Mouse (Mus musculus) liver (tissue): ENCODE results near the gene Slc12a4.

Experiments used
- DNase-seq: peaks from one replicate; pipeline ENCODE4 v3.0.0-alpha.2; 2020; ENCODE audit warnings: mixed read lengths

Slc12a4 gene

DNA sequence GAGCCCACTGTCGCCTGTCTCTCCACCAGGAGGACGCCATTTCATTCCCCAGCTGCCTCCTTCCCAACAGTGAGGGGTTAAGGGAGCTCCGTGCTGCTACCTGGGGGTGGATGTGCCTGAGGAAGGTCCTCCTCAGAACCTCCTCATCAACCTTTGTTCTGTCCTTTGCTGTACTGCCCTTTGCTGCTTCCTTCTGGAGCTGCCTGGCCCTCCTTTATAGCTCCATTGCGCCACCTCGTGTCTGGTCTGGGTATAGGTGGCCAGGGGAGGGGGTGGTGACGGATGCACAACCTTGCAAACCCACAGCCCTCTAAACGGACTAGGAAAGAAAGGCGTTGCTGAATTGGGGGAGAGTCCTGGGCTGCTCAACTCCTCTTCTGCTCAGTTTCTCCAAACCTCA is 35.3 kb downstream of the Slc12a4 start:
- DNase-seq, result peak; percentile 85

DNA sequence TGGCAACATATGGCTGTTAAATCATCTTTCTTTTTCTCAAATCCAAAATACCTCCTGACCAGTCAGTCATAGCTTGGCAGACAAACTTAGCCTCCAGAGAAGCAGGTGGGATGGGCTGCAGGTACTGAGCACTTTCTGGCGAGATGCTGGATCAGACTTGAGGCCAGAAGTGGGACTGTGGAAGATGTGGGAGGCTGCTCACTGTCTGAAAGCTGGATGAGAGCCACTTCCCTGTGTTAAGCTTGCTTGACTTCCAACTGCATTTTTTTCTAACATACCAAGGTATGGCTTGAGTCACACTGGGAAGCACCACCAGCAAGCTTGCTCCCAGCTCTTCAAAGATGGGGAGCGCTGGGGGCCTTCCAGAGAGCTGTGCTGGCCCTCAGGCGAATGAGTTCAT is 40.8 kb downstream of the Slc12a4 start:
- no peak for DNase-seq

DNA sequence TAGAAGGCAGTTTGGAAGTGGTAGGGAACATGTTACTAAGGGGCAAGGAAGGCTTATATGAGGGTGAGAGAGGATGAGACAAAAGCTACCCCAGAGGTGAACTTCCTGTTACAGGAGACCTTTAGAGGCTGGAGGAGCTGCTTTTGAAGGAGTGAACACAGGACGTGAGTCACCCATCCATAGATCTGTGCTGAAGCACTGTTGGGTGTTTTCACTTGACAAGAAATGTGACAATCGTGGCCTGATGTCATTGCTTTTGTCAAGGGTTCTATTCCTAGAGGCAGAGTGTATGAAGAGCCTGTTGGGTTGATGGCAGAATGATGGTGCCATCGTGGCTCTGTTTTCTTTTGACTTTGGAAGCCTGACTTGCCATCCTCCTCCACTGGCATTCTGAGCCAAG is 46.5 kb downstream of the Slc12a4 start:
- no peak for DNase-seq

DNA sequence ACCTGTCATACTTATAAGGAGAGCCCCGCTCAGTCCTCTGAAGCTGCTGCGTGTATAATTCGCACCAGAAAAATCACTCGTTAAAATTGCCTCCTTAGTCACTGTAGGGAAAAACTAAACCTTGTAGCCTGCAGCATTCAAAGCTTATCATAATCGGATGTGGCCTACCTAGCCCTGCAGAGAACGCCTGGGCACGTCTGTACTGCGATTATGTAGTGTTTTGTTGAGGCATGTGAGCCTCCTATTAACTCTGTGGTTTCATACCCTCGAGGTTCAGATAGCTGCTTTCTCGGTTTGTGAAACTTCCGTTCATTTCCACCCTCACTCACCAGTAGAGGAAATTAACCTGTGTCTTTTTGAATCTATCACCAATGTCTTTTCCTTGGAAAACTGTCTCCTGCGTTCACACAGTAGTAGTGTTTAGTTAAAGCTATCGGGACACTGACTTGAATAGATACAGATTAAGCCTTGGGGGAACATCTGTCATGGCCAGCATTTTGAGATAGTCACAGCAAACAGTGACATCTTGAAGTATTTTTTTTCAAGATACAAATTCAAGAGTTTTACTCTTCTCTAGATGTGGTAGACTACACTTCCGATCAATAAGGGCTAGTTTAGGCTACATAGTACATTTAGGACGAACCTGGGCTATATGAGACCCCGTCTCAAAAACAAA is 64.8 kb downstream of the Slc12a4 start:
- DNase-seq, result no peak

DNA sequence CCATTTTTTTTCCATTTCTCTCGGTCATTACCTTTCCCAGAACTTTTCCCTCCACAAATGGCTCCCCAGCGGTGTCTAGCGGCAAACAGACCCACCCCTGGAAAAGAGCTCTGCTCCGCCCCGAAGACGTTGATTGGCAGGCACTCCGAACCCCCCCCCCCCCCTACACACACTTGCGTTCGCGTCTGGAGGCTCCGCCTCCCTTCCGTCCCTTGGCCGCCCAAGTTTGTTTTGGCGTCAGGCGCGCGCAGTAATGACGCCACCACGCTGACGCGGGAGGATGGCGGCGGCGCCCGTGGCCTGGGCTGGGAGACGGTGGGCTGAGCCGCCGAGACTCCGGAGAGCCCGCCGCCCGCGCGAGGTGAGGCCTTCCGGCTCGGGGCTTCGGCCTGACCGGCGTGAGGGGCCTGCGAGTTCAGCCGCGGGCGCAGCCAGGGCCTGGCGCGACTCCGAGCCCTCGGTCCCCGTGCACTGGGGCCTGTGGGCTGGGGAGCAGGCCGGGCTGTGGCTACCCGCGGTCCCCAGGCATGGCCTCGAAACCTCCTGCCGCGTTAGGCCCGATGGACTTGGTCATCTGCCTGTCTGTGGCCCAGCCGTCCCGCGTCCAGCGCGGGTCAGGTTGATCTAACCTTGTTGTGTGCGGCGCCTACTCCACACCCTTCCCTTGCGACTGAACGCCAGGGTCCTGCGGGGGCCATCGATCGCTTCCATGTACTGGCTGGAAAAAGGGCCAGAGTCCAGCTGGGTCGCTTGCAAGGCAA is 65.5 kb downstream of the Slc12a4 start, which contains the start of gene Pskh1:
Gene Pskh1, plus strand, starts transcription at position 262 of the 761 bp plus-strand sequence.
- peak; percentile 96 for DNase-seq

DNA sequence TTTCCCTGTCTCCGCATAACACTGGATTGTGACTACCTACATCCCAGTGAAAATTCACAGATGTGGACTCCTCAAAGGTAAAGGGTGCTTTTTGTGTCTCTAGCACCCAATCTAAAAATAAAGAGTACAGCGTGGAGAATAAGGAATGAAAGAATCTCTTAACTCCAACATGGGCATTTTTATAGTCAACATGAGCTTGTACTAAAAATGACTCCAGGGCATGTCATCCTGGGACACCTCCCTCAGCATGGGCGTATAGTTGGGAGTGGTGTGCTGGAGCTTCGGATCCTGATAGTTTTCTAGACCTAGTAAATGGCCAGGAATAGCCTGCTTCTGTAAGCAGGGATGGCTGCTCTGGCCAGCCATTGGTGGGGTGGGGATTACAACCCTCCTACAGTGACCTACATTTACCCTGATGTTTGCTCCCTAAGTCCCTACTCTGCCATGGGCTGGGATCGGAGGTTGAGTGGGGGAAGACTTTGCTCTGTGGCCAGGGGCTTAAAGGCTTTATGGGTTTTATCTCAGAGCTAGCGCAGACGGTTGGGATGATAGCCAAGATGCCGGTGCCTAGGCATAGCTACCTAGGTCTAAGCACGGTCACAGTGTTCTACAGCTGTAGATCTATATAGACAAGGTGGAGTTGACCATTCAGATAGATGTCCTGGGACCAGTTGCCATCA is 68.0 kb downstream of the Slc12a4 start:
- no peak for DNase-seq
